In the genomic region with DNA sequence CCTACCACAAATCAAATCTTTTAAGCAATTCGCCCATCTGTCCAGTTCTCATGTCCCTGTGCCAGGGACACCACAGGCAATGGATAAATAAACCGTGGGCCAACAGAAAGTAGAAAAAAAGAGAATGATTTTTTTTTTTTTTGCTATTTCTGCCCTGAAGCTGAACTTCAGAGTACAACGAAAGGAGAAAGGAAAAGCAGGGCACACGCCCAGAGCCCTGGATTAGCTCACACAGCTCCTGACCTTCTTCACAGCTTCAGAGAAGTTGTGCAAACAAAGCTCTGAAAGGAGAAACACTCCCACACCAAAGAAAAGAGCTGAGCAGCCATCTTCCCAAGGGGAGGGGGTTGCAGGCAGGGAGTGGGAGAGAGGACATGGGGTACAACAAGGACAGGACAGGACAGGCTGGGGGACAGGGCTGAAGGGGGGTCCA, we compare ENCODE assay signal across 11 mouse cellular contexts. TPM values are rescaled to one million over a fixed set of nuclear protein-coding genes. Genes with fewer than 3 reads are reported as not detected.
DNase-seq lines count a peak whose midpoint lies in the region; ATAC-seq and TF ChIP-seq lines count a peak whose summit lies in the region.
"Had no signal": no experiment of that assay in that cellular context is flagged by ENCODE, and none has a peak within 500 bp of the region (broad histone marks: within the 10 kb centered on the region; RNA-seq: fewer than 3 reads in every experiment).

No protein-coding gene starts in this region.

- WGBS in intestine, embryonic 14.5 days: 36% methylated on average over 4 of the region's 4 CpGs
- WGBS in intestine, postnatal 0 days: 27% methylated on average over 4 of the region's 4 CpGs
- 51% methylated on average over 4 of the region's 4 CpGs for WGBS in heart, embryonic 16.5 days

- peaks cover 3% of the 10 kb centered on the region for H3K36me3 ChIP-seq in intestine, embryonic 14.5 days (ENCODE audit: control insufficient read depth, insufficient read depth, low read length)
- H3K36me3 ChIP-seq in intestine, postnatal 0 days (ENCODE audit: control insufficient read depth, insufficient read depth): peaks cover 8% of the 10 kb centered on the region; the same call in 1 of the 2 replicates
- no peaks in the 10 kb centered on the region for H3K36me3 ChIP-seq in heart, embryonic 16.5 days (ENCODE audit: control insufficient read depth, insufficient read depth)
- H3K36me3 ChIP-seq in megakaryocyte, embryonic 14.5 days (replicated peaks; ENCODE audit: low read length): peaks cover 50% of the 10 kb centered on the region

- H3K4me2 ChIP-seq in intestine, embryonic 14.5 days (ENCODE audit: low read length): no peak overlapping the region
- H3K4me2 ChIP-seq in intestine, postnatal 0 days (replicated peaks; ENCODE audit: low read depth): no peak overlapping the region
- no peak overlapping the region for H3K4me2 ChIP-seq in heart, embryonic 16.5 days (ENCODE audit: low read depth, low read length)

- no peak for DNase-seq in intestine, embryonic 14.5 days (ENCODE audit: low spot score)
- no peak for DNase-seq in adrenal gland, postnatal 25 days
- no peak for DNase-seq in left cerebral cortex, adult 2 months (ENCODE audit: extremely low spot score in 1 of 2, low spot score in 2 of 2)
- DNase-seq in frontal cortex, adult 2 months (ENCODE audit: extremely low spot score in 1 of 2, low spot score in 1 of 2): no peak
- DNase-seq: kidney, adult 2 months had no signal

- peak overlapping the region; percentile 51; the same call in 1 of the 2 replicates for H3K27ac ChIP-seq in intestine, embryonic 14.5 days (ENCODE audit: low read depth)
- no peak overlapping the region for H3K27ac ChIP-seq in intestine, postnatal 0 days (ENCODE audit: low read depth, low read length)
- peak overlapping the region; percentile 85 for H3K27ac ChIP-seq in bone marrow macrophage, adult 2 months (ENCODE audit: insufficient read depth, low read depth, low read length)
- H3K27ac ChIP-seq in heart, embryonic 16.5 days (ENCODE audit: low read length): 0 out of 2 replicates have a peak overlapping the region, but pooled peaks have one; percentile 11
- no peak overlapping the region for H3K27ac ChIP-seq in left cerebral cortex, adult 2 months
- H3K27ac ChIP-seq: liver, embryonic 14.5 days had no signal

- intact Hi-C loops in left cerebral cortex, adult 2 months (cut with DNase I): no loop called here

- H3K4me1 ChIP-seq in intestine, embryonic 14.5 days (replicated peaks; ENCODE audit: control insufficient read depth, insufficient read depth, low read length): peaks cover 64% of the 10 kb centered on the region
- peaks cover 40% of the 10 kb centered on the region for H3K4me1 ChIP-seq in intestine, postnatal 0 days (replicated peaks; ENCODE audit: control insufficient read depth, insufficient read depth, low read length)
- H3K4me1 ChIP-seq in bone marrow macrophage, adult 2 months (ENCODE audit: control insufficient read depth, insufficient read depth, low read length): peaks cover 77% of the 10 kb centered on the region
- peaks cover 44% of the 10 kb centered on the region for H3K4me1 ChIP-seq in heart, embryonic 16.5 days (ENCODE audit: control insufficient read depth, insufficient read depth, low read length)
- H3K4me1 ChIP-seq in megakaryocyte, embryonic 14.5 days: peaks cover 88% of the 10 kb centered on the region

- TF ChIP-seq POLR2A in bone marrow macrophage, adult 2 months (IDR thresholded peaks at IDR 0.05; ENCODE audit: borderline replicate concordance, low read depth, low read length): no peak

- H3K9ac ChIP-seq in intestine, embryonic 14.5 days (ENCODE audit: low read length): no peak overlapping the region
- H3K9ac ChIP-seq in intestine, postnatal 0 days (ENCODE audit: low read depth, low read length): no peak overlapping the region
- no peak overlapping the region for H3K9ac ChIP-seq in heart, embryonic 16.5 days (ENCODE audit: low read length)
- H3K9ac ChIP-seq: liver, embryonic 14.5 days had no signal

- H3K4me3 ChIP-seq in intestine, embryonic 14.5 days (ENCODE audit: low read depth, low read length): no peak overlapping the region
- no peak overlapping the region for H3K4me3 ChIP-seq in intestine, postnatal 0 days (ENCODE audit: low read depth, low read length)
- H3K4me3 ChIP-seq in bone marrow macrophage, adult 2 months (ENCODE audit: insufficient read depth, low read length): 0 out of 2 replicates have a peak overlapping the region, but pooled peaks have one; percentile 3
- H3K4me3 ChIP-seq in heart, embryonic 16.5 days (ENCODE audit: low read length): no peak overlapping the region
- peak overlapping the region; percentile 82 for H3K4me3 ChIP-seq in megakaryocyte, embryonic 14.5 days (replicated peaks)
- H3K4me3 ChIP-seq in left cerebral cortex, adult 2 months: no peak overlapping the region
- H3K4me3 ChIP-seq: erythroblast, embryonic 14.5 days had no signal

- no peaks in the 10 kb centered on the region for H3K9me3 ChIP-seq in intestine, embryonic 14.5 days (ENCODE audit: control insufficient read depth, low read length)
- no peaks in the 10 kb centered on the region for H3K9me3 ChIP-seq in intestine, postnatal 0 days (ENCODE audit: control insufficient read depth)
- H3K9me3 ChIP-seq in heart, embryonic 16.5 days (replicated peaks; ENCODE audit: control insufficient read depth, low read length): no peaks in the 10 kb centered on the region
- H3K9me3 ChIP-seq in megakaryocyte, embryonic 14.5 days: no peaks in the 10 kb centered on the region

- TF ChIP-seq CTCF in intestine, postnatal 0 days (IDR thresholded peaks at IDR 0.05; ENCODE audit: low read depth): no peak
- no peak for TF ChIP-seq CTCF in bone marrow macrophage, adult 2 months (IDR thresholded peaks at IDR 0.05; ENCODE audit: low read depth, low read length)
- no peak for TF ChIP-seq CTCF in left cerebral cortex, adult 2 months (IDR thresholded peaks at IDR 0.05)

- ATAC-seq in intestine, embryonic 14.5 days (replicated peaks; ENCODE audit: low FRiP score, low TSS enrichment, low read depth): no peak
- no peak for ATAC-seq in intestine, postnatal 0 days
- ATAC-seq in heart, embryonic 16.5 days (replicated peaks; ENCODE audit: extremely low read depth, insufficient read depth, low FRiP score): no peak

- H3K27me3 ChIP-seq in intestine, embryonic 14.5 days (replicated peaks; ENCODE audit: control insufficient read depth, insufficient read depth, low read length): no peaks in the 10 kb centered on the region
- no peaks in the 10 kb centered on the region for H3K27me3 ChIP-seq in intestine, postnatal 0 days (replicated peaks; ENCODE audit: control insufficient read depth, insufficient read depth, low read length)
- H3K27me3 ChIP-seq in heart, embryonic 16.5 days (ENCODE audit: control insufficient read depth, insufficient read depth, low read length): no peaks in the 10 kb centered on the region
- H3K27me3 ChIP-seq in megakaryocyte, embryonic 14.5 days (replicated peaks): peaks cover 26% of the 10 kb centered on the region

RNA-seq across cellular contexts. Expression of a gene that starts 12.6 kb away (rescaled TPM):
- polyA plus RNA-seq in intestine, embryonic 14.5 days (2014; fragmentation: Nextera tagmentation; extraction: Ambion mirVana): 410 and 468 TPM in 2 replicates
- 166 and 169 TPM in 2 replicates for polyA plus RNA-seq in intestine, postnatal 0 days (2015; fragmentation: Nextera tagmentation; extraction: Ambion mirVana)
- 472 and 492 TPM in 2 replicates for polyA plus RNA-seq in bone marrow macrophage, adult 2 months (2012; ENCODE audit: insufficient read depth, insufficient read length, missing spikeins)
- polyA plus RNA-seq in heart, embryonic 16.5 days (2015; fragmentation: Nextera tagmentation; extraction: Ambion mirVana): 34.3 and 56.1 TPM in 2 replicates
- 413 and 593 TPM in 2 replicates for polyA plus RNA-seq in megakaryocyte, embryonic 14.5 days (2012; ENCODE audit: insufficient read depth, low replicate concordance)
- 38.3 and 40.8 TPM in 2 replicates for total RNA-seq in adrenal gland, postnatal 25 days (2021)
- 10 to 100 TPM; 60.1 to 61.4 TPM for total RNA-seq in left cerebral cortex, adult 2 months (2021)
- polyA plus RNA-seq in frontal cortex, adult 2 months (2012; rRNA removed): 108 and 119 TPM in 2 replicates

RNA-seq across cellular contexts. Expression of a gene that starts 34.3 kb away (rescaled TPM):
- 12.9 and 14.0 TPM in 2 replicates for polyA plus RNA-seq in intestine, embryonic 14.5 days (2014; fragmentation: Nextera tagmentation; extraction: Ambion mirVana)
- 7.3 and 7.4 TPM in 2 replicates for polyA plus RNA-seq in intestine, postnatal 0 days (2015; fragmentation: Nextera tagmentation; extraction: Ambion mirVana)
- 7.6 and 8.3 TPM in 2 replicates for polyA plus RNA-seq in bone marrow macrophage, adult 2 months (2012; ENCODE audit: insufficient read depth, insufficient read length, missing spikeins)
- polyA plus RNA-seq in heart, embryonic 16.5 days (2015; fragmentation: Nextera tagmentation; extraction: Ambion mirVana): 10.8 and 11.4 TPM in 2 replicates
- 5.2 and 14.1 TPM in 2 replicates for polyA plus RNA-seq in megakaryocyte, embryonic 14.5 days (2012; ENCODE audit: insufficient read depth, low replicate concordance)
- total RNA-seq in adrenal gland, postnatal 25 days (2021): 6.9 and 13.5 TPM in 2 replicates
- total RNA-seq in left cerebral cortex, adult 2 months (2021): 1 to 10 TPM; 7.2 to 8.9 TPM
- 9.5 and 10.2 TPM in 2 replicates for polyA plus RNA-seq in frontal cortex, adult 2 months (2012; rRNA removed)

RNA-seq across cellular contexts. Expression of a gene that starts 49.5 kb away (rescaled TPM):
- polyA plus RNA-seq in intestine, embryonic 14.5 days (2014; fragmentation: Nextera tagmentation; extraction: Ambion mirVana): 11.1 and 15.0 TPM in 2 replicates
- 7.7 and 8.4 TPM in 2 replicates for polyA plus RNA-seq in intestine, postnatal 0 days (2015; fragmentation: Nextera tagmentation; extraction: Ambion mirVana)
- 5.4 and 6.5 TPM in 2 replicates for polyA plus RNA-seq in bone marrow macrophage, adult 2 months (2012; ENCODE audit: insufficient read depth, insufficient read length, missing spikeins)
- polyA plus RNA-seq in heart, embryonic 16.5 days (2015; fragmentation: Nextera tagmentation; extraction: Ambion mirVana): 12.5 and 15.0 TPM in 2 replicates
- 1.7 and 2.0 TPM in 2 replicates for polyA plus RNA-seq in megakaryocyte, embryonic 14.5 days (2012; ENCODE audit: insufficient read depth, low replicate concordance)
- total RNA-seq in adrenal gland, postnatal 25 days (2021): 11.3 and 22.1 TPM in 2 replicates
- 10 to 100 TPM; 13.6 to 13.7 TPM for total RNA-seq in left cerebral cortex, adult 2 months (2021)
- polyA plus RNA-seq in frontal cortex, adult 2 months (2012; rRNA removed): 12.1 and 12.7 TPM in 2 replicates

Comparison
In these comparisons a context has a peak if more than half of its experiments do, and no peak if none do; other contexts are left out.
1. H3K27ac ChIP-seq: peak in intestine, embryonic 14.5 days (single experiment), bone marrow macrophage, adult 2 months (single experiment) and heart, embryonic 16.5 days (single experiment); none in intestine, postnatal 0 days (single experiment) and left cerebral cortex, adult 2 months (single experiment).
2. H3K4me3 ChIP-seq: peak in bone marrow macrophage, adult 2 months (single experiment) and megakaryocyte, embryonic 14.5 days (single experiment); none in intestine, embryonic 14.5 days (single experiment), intestine, postnatal 0 days (single experiment), heart, embryonic 16.5 days (single experiment) and left cerebral cortex, adult 2 months (single experiment).